In the genomic region with DNA sequence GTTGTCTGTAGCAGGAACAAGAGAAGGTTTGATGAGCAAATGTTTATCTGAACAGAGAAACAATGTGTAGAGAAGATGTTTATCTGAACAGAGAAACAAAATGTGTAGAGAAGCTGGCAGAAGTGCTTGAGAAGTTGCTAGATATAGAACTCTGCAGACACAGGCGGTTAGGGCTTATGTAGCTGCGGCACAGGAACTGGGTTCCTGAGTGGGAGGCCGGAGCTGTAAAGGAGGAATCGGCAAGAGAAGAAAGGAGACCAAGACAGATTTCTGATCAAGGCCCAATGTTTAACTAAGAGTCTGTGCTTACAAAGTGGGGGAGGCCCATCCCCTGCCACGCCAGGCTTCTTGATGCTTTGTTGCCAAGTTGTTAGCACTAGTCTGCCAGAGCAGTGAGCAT, we compare ENCODE assay signal across 27 mouse cellular contexts. TPM values are rescaled to one million over a fixed set of nuclear protein-coding genes. Genes with fewer than 3 reads are reported as not detected.
DNase-seq lines count a peak whose midpoint lies in the region; ATAC-seq and TF ChIP-seq lines count a peak whose summit lies in the region.
"Had no signal": no experiment of that assay in that cellular context is flagged by ENCODE, and none has a peak within 500 bp of the region (broad histone marks: within the 10 kb centered on the region; RNA-seq: fewer than 3 reads in every experiment).

No protein-coding gene starts in this region.

- TF ChIP-seq CTCF in intestine, postnatal 0 days (IDR thresholded peaks at IDR 0.05; ENCODE audit: low read depth) = no peak

- H3K4me2 ChIP-seq in intestine, postnatal 0 days (replicated peaks; ENCODE audit: low read depth) = no peak overlapping the region
- no peak overlapping the region for H3K4me2 ChIP-seq in intestine, embryonic 15.5 days (replicated peaks)
- H3K4me2 ChIP-seq: heart, embryonic 12.5 days; hindbrain, embryonic 14.5 days; liver, embryonic 12.5 days; midbrain, embryonic 11.5 days had no signal

- peak overlapping the region; percentile 7; the same call in 1 of the 2 replicates for H3K27ac ChIP-seq in intestine, postnatal 0 days (ENCODE audit: low read depth, low read length)
- H3K27ac ChIP-seq in intestine, embryonic 15.5 days = no peak overlapping the region
- H3K27ac ChIP-seq in ES-E14 (ENCODE audit: insufficient read depth, low read depth, low read length, poor library complexity, severe bottlenecking) = 0 out of 2 replicates have a peak overlapping the region, but pooled peaks have one; percentile 0
- H3K27ac ChIP-seq: hindbrain, embryonic 14.5 days; layer of hippocampus, adult 2 months; liver, embryonic 12.5 days had no signal

- peak; percentile 49 for DNase-seq in right cerebral cortex, adult 18-20 months
- DNase-seq in right cerebral cortex, postnatal 10 days (ENCODE audit: low spot score in 2 of 2) = no peak
- no peak for DNase-seq in ES-E14 (ENCODE audit: low read depth, low spot score)
- peak; percentile 33 for DNase-seq in testis, postnatal 14 days (ENCODE audit: low spot score)
- no peak for DNase-seq in adrenal gland, adult 8-10 months
- DNase-seq: B cell, adult 2 months; cerebellum, adult 8-10 months; cerebellum, postnatal 25 days; gastrocnemius, postnatal 25 days; heart, adult 18-20 months; kidney, adult 8-10 months; kidney, postnatal 14 days; left cerebral cortex, postnatal 4 days; liver, postnatal 0 days; lung, postnatal 36 days; thymus, adult 18-20 months; thymus, postnatal 25 days had no signal

- H3K9me3 ChIP-seq in intestine, postnatal 0 days (ENCODE audit: control insufficient read depth) = no peaks in the 10 kb centered on the region
- no peaks in the 10 kb centered on the region for H3K9me3 ChIP-seq in intestine, embryonic 15.5 days
- no peaks in the 10 kb centered on the region for H3K9me3 ChIP-seq in ES-E14 (ENCODE audit: control insufficient read depth, insufficient read depth, low read depth, low read length)
- H3K9me3 ChIP-seq: heart, embryonic 12.5 days; liver, embryonic 12.5 days had no signal

- in situ Hi-C loops in ES-E14 (cut with MboI; ENCODE audit: low sequenced_read_pairs in 2 of 2, unreplicated experiment in 2 of 2) = no loop called here

- H3K36me3 ChIP-seq in intestine, postnatal 0 days (ENCODE audit: control insufficient read depth, insufficient read depth) = peaks cover 5% of the 10 kb centered on the region
- no peaks in the 10 kb centered on the region; the same call in 1 of the 2 replicates for H3K36me3 ChIP-seq in intestine, embryonic 15.5 days
- H3K36me3 ChIP-seq in ES-E14 (ENCODE audit: control insufficient read depth, insufficient read depth, low read length, poor library complexity, severe bottlenecking) = peaks cover 25% of the 10 kb centered on the region

- H3K4me3 ChIP-seq in intestine, postnatal 0 days (ENCODE audit: low read depth, low read length) = no peak overlapping the region
- H3K4me3 ChIP-seq in intestine, embryonic 15.5 days (replicated peaks) = no peak overlapping the region
- no peak overlapping the region for H3K4me3 ChIP-seq in ES-E14 (ENCODE audit: insufficient read depth in 1 of 2, low read depth in 1 of 2, low read length in 2 of 2, poor library complexity in 1 of 2, severe bottlenecking in 1 of 2)
- H3K4me3 ChIP-seq: heart, embryonic 12.5 days; layer of hippocampus, adult 2 months; liver, embryonic 12.5 days had no signal

- ATAC-seq in intestine, postnatal 0 days = no peak
- ATAC-seq in intestine, embryonic 15.5 days = no peak
- ATAC-seq: forebrain, embryonic 16.5 days; liver, embryonic 12.5 days; liver, postnatal 0 days; midbrain, embryonic 16.5 days had no signal

- H3K27me3 ChIP-seq in intestine, postnatal 0 days (replicated peaks; ENCODE audit: control insufficient read depth, insufficient read depth, low read length) = no peaks in the 10 kb centered on the region
- no peaks in the 10 kb centered on the region for H3K27me3 ChIP-seq in intestine, embryonic 15.5 days (replicated peaks)
- H3K27me3 ChIP-seq: CH12.LX; heart, embryonic 12.5 days; liver, embryonic 12.5 days had no signal

- H3K9ac ChIP-seq in intestine, postnatal 0 days (ENCODE audit: low read depth, low read length) = no peak overlapping the region
- no peak overlapping the region for H3K9ac ChIP-seq in intestine, embryonic 15.5 days
- H3K9ac ChIP-seq in ES-E14 (ENCODE audit: insufficient read depth, low read depth, low read length, poor library complexity, severe bottlenecking) = no peak overlapping the region
- H3K9ac ChIP-seq: heart, embryonic 12.5 days; hindbrain, embryonic 14.5 days; liver, embryonic 12.5 days; liver, postnatal 0 days had no signal

- 60% methylated on average over 5 of the region's 5 CpGs for WGBS in intestine, postnatal 0 days
- 55% methylated on average over 5 of the region's 5 CpGs for WGBS in intestine, embryonic 15.5 days

- no peaks in the 10 kb centered on the region for H3K4me1 ChIP-seq in intestine, postnatal 0 days (replicated peaks; ENCODE audit: control insufficient read depth, insufficient read depth, low read length)
- H3K4me1 ChIP-seq in intestine, embryonic 15.5 days (replicated peaks) = no peaks in the 10 kb centered on the region
- H3K4me1 ChIP-seq in ES-E14 (ENCODE audit: control insufficient read depth in 2 of 2, insufficient read depth in 2 of 2, low read length in 2 of 2, poor library complexity in 1 of 2) = peaks cover 9 to 31% of the 10 kb centered on the region in 2 experiments; a peak in 2 of 4 replicates

TF ChIP-seq in ES-E14, 5 proteins besides CTCF, POLR2A, EP300 and RAD21:
- TF ChIP-seq HCFC1 (IDR thresholded peaks at IDR 0.05; ENCODE audit: borderline replicate concordance, insufficient read depth, low read length) (no peak), ZNF384 (IDR thresholded peaks at IDR 0.05; ENCODE audit: low read depth, low read length) (no peak), MAFK (IDR thresholded peaks at IDR 0.05; ENCODE audit: insufficient read depth, low read depth, low read length) (no peak), CHD2 (IDR thresholded peaks at IDR 0.05; ENCODE audit: low read depth, low read length) (no peak), ZC3H11A (IDR thresholded peaks at IDR 0.05; ENCODE audit: borderline replicate concordance, low read depth, low read length) (no peak)

RNA-seq across cellular contexts. Expression of a gene that starts 14.5 kb away (rescaled TPM):
- 78.7 and 80.2 TPM in 2 replicates for polyA plus RNA-seq in intestine, postnatal 0 days (2015; fragmentation: Nextera tagmentation; extraction: Ambion mirVana)
- polyA plus RNA-seq in intestine, embryonic 15.5 days (2015; fragmentation: Nextera tagmentation; extraction: Ambion mirVana) = 92.3 and 112 TPM in 2 replicates
- total RNA-seq in ES-E14 (2012; rRNA removed) = 98.8 and 105 TPM in 2 replicates
- 10 to 100 TPM; 30.9 to 51.4 (median 43.5) TPM for total RNA-seq in adrenal gland, adult 8-10 months (2022)

Comparison
In these comparisons a context has a peak if more than half of its experiments do, and no peak if none do; other contexts are left out.
1. DNase-seq: peak in right cerebral cortex, adult 18-20 months (single experiment) and testis, postnatal 14 days (single experiment); none in right cerebral cortex, postnatal 10 days (0 of 2), ES-E14 (single experiment) and adrenal gland, adult 8-10 months (single experiment).